Mouse (Mus musculus) olfactory bulb, adult 2 months (tissue): ENCODE data around the gene Arhgap28. TPM values are rescaled to one million over a fixed set of nuclear protein-coding genes. Genes with fewer than 3 reads are reported as not detected.

Experiments
- H3K27ac ChIP-seq: fragments of 200-500 bp; 2 replicates; pipeline ENCODE4 v1.5.1; 2012; ENCODE audit warnings: low read depth, low read length; ENCODE audit not compliant: insufficient read depth
- H3K4me1 ChIP-seq: fragments of 200-500 bp; 2 replicates; pipeline ENCODE4 v1.6.1; 2012; ENCODE audit warnings: low read length; ENCODE audit not compliant: control insufficient read depth, insufficient read depth
- H3K4me3 ChIP-seq: fragments of 200-500 bp; 2 replicates; pipeline ENCODE4 v1.5.1; 2012; ENCODE audit warnings: mild to moderate bottlenecking, low read depth, low read length, moderate library complexity; ENCODE audit not compliant: insufficient read depth
- CTCF ChIP-seq: fragments of 200-500 bp; IDR thresholded peaks from 2 replicates; pipeline ENCODE4 v1.5.1; 2012; ENCODE audit warnings: low read depth, mild to moderate bottlenecking, low read length, moderate library complexity; ENCODE audit not compliant: insufficient read depth
- POLR2A ChIP-seq: fragments of 200-500 bp; IDR thresholded peaks from 2 replicates; pipeline ENCODE4 v1.6.1; 2012; ENCODE audit warnings: mild to moderate bottlenecking, low read depth, low read length, moderate library complexity; ENCODE audit not compliant: insufficient read depth
- WGBS: fragments of 180-500 bp; shearing (Covaris S2); methylation state at CpG from one replicate; pipeline ENCODE4 v1.1.7; 2018; 5-methylcytosine and 5-hydroxymethylcytosine counted together
- polyA plus RNA-seq: library from polyadenylated mRNA; stranded (reverse); fragments of >200 nt; gene quantifications from 2 replicates; pipeline ENCODE4 v1.2.4, GENCODE M21; 2012; ENCODE audit warnings: low replicate concordance; ENCODE audit not compliant: missing spikeins, insufficient read depth, insufficient read length

The Arhgap28 gene
- polyA plus RNA-seq, 1 experiment: not detected

DNA sequence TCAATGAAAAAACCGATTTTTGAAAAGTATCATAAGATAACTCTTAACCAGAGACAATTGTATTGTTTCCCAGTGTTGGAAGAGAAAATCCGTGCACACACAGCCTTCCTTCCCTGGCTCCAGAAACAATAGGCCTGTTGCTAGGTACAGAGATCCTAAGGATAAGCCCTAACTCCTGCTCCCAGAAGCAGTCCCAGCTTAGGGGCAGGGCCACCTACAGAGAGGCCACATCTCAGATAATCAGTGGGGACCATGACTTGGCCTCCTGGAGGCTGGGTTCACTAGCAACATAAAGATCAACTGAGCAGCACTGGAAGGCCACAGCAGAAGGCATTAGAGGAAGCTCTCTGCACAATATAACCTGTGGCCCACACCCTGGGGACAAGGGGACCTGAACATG lies 27.5 kb downstream of the Arhgap28 start:
- no peak overlapping the region for H3K27ac ChIP-seq

DNA sequence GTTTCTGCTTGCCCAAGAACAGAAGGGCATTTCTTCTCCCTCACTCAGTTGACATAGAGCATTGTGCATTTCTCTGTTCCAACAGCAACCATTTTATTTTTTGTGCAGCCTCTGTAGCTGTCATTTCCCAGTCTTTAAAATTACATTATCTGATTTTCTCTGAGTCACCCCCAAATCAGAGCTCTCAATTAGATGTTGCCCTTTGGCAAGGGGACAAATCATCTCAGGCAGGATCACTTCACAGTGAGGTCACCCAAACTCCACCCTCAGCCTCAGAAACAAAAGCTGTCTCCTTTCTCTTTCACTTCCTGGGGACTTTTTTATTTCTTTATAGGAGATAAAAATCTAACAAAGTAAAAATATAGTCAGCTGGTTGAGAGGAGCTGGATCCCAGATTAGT lies 27.9 kb downstream of the Arhgap28 start:
- H3K27ac ChIP-seq: no peak overlapping the region
- no peak for TF ChIP-seq POLR2A
- no peak for TF ChIP-seq CTCF
- peaks cover 3% of the 10 kb centered on the region for H3K4me1 ChIP-seq
- no peak overlapping the region for H3K4me3 ChIP-seq

More for the DNA sequence above, 27.5 kb downstream of the Arhgap28 start:
- Histone ChIP-seq H3K4me1 (peaks cover 3% of the 10 kb centered on the region), H3K4me3 (no peak overlapping the region)
- TF ChIP-seq POLR2A: no peak
- no peak for TF ChIP-seq CTCF
- WGBS: 41% methylated on average over 2 of the region's 2 CpGs

DNA sequence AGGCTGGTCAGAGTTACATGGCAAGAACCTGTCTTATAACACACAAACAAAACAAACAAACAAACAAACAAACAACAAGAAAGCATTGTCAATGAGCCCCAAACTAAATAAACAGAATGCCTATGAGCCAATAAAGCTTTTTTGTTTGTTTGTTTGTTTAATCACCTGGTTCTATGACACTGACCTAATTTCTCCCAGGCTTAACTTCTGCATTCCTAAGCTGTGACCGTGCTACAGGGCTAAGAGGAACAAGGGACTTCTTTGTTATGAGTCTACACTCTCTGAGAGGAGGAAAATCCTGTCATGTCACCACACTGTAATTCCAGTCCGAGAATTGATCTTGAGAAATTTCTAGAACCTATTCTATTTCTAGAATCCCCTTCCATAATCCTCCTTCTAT lies 29.2 kb downstream of the Arhgap28 start:
- H3K27ac ChIP-seq: no peak overlapping the region
- peaks cover 3% of the 10 kb centered on the region for H3K4me1 ChIP-seq
- WGBS: 62% methylated on average over 2 of the region's 2 CpGs
- H3K4me3 ChIP-seq: no peak overlapping the region
- TF ChIP-seq POLR2A: no peak
- no peak for TF ChIP-seq CTCF

DNA sequence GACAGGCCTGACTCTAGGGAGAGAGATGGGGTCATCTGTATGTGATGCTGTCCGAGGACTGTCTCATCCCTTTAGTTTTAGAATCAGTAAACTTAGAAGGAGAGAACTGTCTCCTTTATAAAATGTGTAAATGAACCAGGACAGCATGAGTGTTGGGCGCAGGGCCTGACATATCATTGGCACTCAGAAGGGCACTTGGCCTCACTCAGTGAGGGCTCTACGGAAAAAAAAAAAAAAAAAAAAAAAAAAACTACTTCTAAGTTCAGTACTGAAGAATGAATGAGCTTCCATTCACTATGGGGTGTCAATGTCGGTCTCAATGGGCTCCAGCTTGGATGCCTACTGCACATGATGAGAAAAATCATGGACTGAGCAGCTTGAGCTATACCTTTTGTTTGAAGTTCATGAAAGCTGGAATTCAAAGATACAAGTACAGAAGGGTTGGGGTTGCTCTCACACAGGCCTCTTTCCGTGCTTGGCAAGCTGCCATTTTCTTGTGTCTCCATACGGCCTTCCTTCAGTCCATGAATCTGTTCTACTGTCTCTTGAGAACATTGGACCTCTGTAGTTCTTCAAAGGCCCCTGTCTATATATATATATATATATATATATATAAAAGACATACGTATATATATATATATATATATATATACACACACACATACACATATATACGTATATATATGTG lies 36.9 kb downstream of the Arhgap28 start:
- no peak overlapping the region for H3K27ac ChIP-seq
- H3K4me1 ChIP-seq: no peaks in the 10 kb centered on the region
- WGBS: 67% methylated on average over 8 of the region's 8 CpGs
- no peak overlapping the region for H3K4me3 ChIP-seq
- TF ChIP-seq CTCF: no peak
- no peak for TF ChIP-seq POLR2A

DNA sequence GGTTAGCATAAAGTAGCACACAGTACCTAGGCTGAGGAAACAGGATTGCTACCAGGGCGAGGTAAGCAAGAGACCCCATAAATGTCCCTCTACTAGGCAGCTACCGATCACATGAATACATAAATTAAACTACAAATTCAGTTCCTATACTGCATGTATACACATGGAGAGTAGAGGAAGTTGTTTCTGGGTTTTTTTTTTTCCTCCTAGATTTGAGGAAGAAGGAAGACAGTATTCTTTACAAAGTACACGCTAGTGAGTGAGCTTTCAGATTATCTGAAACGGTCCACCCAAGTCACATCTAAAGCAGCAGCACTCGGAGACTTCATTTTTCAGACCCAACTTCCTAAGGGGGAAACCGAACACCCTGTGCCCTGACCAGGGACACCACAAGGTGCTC lies 41.1 kb downstream of the Arhgap28 start:
- H3K4me3 ChIP-seq: no peak overlapping the region
- WGBS: 96% methylated on average over 6 of the region's 6 CpGs
- TF ChIP-seq POLR2A (no peak), CTCF (no peak)

DNA sequence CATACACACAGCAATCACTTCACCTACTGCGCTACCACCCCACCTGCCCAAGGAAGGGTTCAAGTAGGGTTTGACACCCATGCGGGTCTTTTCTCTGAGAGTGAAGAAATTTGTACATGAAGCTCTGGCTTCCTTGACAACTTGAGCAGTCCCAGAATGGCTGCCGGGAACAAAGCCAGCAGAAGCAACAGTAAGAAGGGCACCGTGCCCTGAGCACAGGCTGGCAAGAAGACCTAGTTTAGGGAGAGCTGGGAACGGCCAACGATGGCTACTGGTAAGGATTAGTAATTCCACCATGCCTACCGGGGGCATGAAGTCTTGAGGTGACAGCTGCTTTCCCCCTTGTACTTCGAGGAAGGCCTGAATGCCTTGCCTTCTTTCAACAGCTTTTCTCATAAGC lies 41.9 kb downstream of the Arhgap28 start:
- Histone ChIP-seq H3K27ac (no peak overlapping the region), H3K4me1 (no peaks in the 10 kb centered on the region), H3K4me3 (no peak overlapping the region)
- 45% methylated on average over 8 of the region's 8 CpGs for WGBS
- TF ChIP-seq CTCF (no peak), POLR2A (no peak)

More for the DNA sequence above, 41.1 kb downstream of the Arhgap28 start:
- no peaks in the 10 kb centered on the region for H3K4me1 ChIP-seq
- no peak overlapping the region for H3K27ac ChIP-seq

DNA sequence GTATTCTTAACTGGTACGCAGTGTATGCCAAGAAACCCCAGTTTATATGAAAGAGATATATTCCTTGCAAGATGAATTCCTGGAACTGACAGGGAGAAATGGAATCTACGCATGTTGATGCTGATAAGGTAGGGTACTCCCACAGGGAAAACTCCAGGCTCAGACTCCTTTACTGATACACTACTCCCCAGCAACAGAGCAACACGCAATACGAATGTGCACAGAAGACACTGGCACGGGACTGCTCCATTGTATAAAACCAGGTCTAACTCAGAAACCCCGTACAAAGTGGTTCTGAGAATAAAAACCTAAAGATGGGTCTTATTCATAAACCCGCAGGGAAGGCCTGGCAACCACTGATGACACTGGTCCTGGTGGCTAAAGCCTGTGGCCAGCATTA lies 45.0 kb downstream of the Arhgap28 start:
- no peak for TF ChIP-seq POLR2A
- no peak for TF ChIP-seq CTCF
- H3K4me1 ChIP-seq: peaks cover 2% of the 10 kb centered on the region; the same call in 1 of the 2 replicates
- H3K4me3 ChIP-seq: no peak overlapping the region
- 96% methylated on average over 7 of the region's 7 CpGs for WGBS
- no peak overlapping the region for H3K27ac ChIP-seq

DNA sequence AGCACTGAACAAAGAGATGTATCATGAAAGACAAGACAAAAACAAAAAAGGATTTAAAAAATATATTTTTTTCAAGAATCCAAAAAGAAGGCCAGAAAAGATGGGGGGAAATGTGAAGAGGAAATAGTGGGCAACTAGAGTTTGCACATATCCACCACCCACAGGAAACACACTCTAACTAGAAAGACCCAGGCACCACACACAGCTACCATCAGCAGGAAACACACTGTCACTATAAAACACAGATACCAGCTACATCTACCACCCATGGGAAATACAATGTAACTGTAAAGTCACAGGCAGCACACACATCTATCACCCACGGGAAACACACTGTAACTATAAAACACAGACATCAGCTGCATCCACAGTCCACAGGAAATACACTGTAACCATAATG lies 46.3 kb downstream of the Arhgap28 start:
- Histone ChIP-seq H3K27ac (no peak overlapping the region), H3K4me1 (peaks cover 5% of the 10 kb centered on the region; the same call in 1 of the 2 replicates), H3K4me3 (no peak overlapping the region)
- TF ChIP-seq POLR2A (no peak), CTCF (no peak)
- WGBS: 91% methylated on average over 1 of the region's 1 CpGs

DNA sequence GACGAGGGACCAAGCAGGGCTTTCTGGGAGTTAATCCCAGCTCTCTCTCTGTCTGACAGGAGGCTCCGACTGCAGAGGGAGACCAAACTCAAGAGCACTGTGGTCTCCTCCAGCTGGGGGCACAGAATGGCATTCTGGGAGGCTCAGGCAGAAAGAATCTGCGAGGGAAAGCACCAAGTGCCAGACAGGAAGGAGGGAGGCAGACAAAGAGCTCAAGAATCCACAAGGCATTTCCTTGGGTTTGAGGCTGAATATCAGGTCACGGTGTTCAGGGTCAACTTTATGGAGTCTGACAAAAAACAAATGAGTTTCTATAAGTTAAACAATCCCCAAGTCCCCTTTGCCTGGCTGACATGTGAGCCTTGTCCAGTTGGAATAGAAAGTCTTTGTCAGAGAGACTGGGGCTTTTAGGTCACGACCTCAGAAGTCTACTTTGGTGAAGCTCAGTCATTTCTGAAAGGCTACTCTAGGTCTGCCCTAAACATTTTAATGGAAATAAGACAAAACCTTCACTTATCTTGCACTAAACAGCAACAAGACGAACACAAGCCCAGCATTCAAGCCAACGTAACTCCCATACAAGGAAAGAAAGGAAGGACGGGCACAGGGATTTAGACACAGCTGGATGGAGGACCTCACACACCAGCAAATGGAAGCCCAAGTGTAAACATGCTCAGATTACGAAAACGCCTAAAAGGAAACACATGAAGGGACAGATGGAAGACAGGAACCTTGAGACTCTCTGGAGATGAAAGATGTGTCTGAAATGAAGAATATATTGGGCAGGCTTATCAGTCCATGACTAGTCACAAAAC lies 47.8 kb downstream of the Arhgap28 start:
- Histone ChIP-seq H3K4me3 (no peak overlapping the region), H3K27ac (no peak overlapping the region), H3K4me1 (peaks cover 5% of the 10 kb centered on the region; the same call in 1 of the 2 replicates)
- TF ChIP-seq CTCF: no peak
- TF ChIP-seq POLR2A: no peak
- WGBS: 72% methylated on average over 10 of the region's 10 CpGs

DNA sequence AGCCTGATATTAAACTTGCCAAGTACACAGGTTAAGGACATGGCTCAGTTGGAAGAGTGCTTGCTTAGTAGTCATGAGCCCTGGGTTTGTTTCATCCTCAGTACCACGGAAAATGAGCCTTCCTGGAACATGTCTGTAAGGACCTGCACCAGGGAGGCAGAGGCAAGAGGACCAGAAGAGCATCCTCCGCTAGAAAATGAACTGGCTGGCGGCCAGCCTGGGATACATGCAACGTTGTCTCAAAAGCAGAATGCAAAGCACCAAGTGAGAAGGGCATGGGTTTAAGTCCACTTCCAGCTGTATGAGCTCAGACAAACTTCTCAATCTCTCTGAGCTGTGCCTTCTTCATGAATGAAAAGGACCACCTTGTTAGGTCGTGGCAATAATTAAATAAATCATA lies 49.0 kb downstream of the Arhgap28 start:
- Histone ChIP-seq H3K4me3 (no peak overlapping the region), H3K4me1 (peaks cover 5% of the 10 kb centered on the region; the same call in 1 of the 2 replicates), H3K27ac (no peak overlapping the region)
- WGBS: 83% methylated on average over 5 of the region's 5 CpGs
- TF ChIP-seq POLR2A (no peak), CTCF (no peak)
